15 mouse cellular contexts compared by ENCODE assay signal in the genomic region with DNA sequence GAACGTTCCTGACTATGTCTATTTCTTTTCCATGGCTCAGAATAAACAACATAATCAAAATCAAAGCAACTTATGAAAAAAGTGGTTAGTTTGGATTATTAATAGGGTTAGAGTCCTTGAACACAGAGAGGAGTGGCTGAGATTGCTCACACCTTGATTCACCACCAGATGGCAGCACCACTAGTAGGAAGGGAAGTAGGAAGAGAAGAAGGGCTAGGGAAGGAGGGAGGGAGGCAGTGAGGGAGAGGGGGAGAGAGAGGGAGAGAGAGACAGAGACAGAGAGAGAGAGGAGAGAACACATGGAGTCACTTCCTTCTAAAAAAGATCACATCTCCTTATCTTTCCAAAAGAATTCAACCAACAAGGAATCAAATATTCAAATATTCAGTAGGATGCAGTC. TPM values are rescaled to one million over a fixed set of nuclear protein-coding genes. Genes with fewer than 3 reads are reported as not detected.
A peak's percentile ranks its signal among the peaks of the same experiment; 100 is the strongest.
DNase-seq lines count a peak whose midpoint lies in the region; ATAC-seq and TF ChIP-seq lines count a peak whose summit lies in the region.
"Not testable (repeated sequence)": the region's sequence is repeated elsewhere in the genome, so short reads cannot be mapped to it uniquely, and the experiment has no call there.
"Had no signal": no experiment of that assay in that cellular context is flagged by ENCODE, and none has a peak within 500 bp of the region (broad histone marks: within the 10 kb centered on the region; RNA-seq: fewer than 3 reads in every experiment).

No protein-coding gene starts in this region.

- not testable (repeated sequence) for H3K36me3 ChIP-seq in MEL (ENCODE audit: control insufficient read depth in 1 of 2, insufficient read depth in 2 of 2, low read length in 2 of 2); forebrain, embryonic 10.5 days (replicated peaks); hindbrain, postnatal 0 days (ENCODE audit: insufficient read depth, low read length)

- not testable (repeated sequence) for H3K9me3 ChIP-seq in MEL (replicated peaks; ENCODE audit: insufficient read depth, low read length); forebrain, embryonic 10.5 days; hindbrain, postnatal 0 days (ENCODE audit: low read length)

- WGBS in forebrain, embryonic 10.5 days, result no CpG with 5 or more reads among the region's 1 CpGs
- WGBS in hindbrain, postnatal 0 days, result no CpG with 5 or more reads among the region's 1 CpGs

- H3K4me3 ChIP-seq in MEL (ENCODE audit: control insufficient read depth in 1 of 2, insufficient read depth in 1 of 2, low read depth in 2 of 2, low read length in 2 of 2); forebrain, embryonic 10.5 days; hindbrain, postnatal 0 days (ENCODE audit: low read length): not testable (repeated sequence)

- not testable (repeated sequence) for ATAC-seq in hindbrain, postnatal 0 days
- peak; percentile 96 for ATAC-seq in megakaryocyte progenitor cell, adult 5-6 weeks (replicated peaks; ENCODE audit: poor library complexity)

- not testable (repeated sequence) for H3K27me3 ChIP-seq in MEL (ENCODE audit: control insufficient read depth in 1 of 2, insufficient read depth in 2 of 2, low read length in 2 of 2); hindbrain, postnatal 0 days (ENCODE audit: insufficient read depth, low read length)
- H3K27me3 ChIP-seq in forebrain, embryonic 10.5 days (ENCODE audit: poor library complexity, severe bottlenecking), result peaks cover 38% of the 10 kb centered on the region

- not testable (repeated sequence) for TF ChIP-seq POLR2A in MEL (IDR thresholded peaks at IDR 0.05; ENCODE audit: control insufficient read depth in 1 of 2, insufficient read depth in 1 of 2, low read depth in 1 of 2, low read length in 2 of 2, poor library complexity in 1 of 2); brain, embryonic 14.5 days (IDR thresholded peaks at IDR 0.05; ENCODE audit: borderline replicate concordance, extremely low read depth, insufficient read depth, insufficient read length, poor library complexity, severe bottlenecking)

- TF ChIP-seq RAD21 in MEL (IDR thresholded peaks at IDR 0.05; ENCODE audit: low read depth, low read length), result not testable (repeated sequence)

- H3K27ac ChIP-seq in MEL (ENCODE audit: control insufficient read depth, low read depth, low read length); forebrain, embryonic 10.5 days; hindbrain, postnatal 0 days: not testable (repeated sequence)

- H3K4me1 ChIP-seq in MEL (ENCODE audit: control insufficient read depth in 1 of 2, insufficient read depth in 2 of 2, low read length in 2 of 2); forebrain, embryonic 10.5 days; hindbrain, postnatal 0 days (ENCODE audit: insufficient read depth, low read length): not testable (repeated sequence)

- peak; percentile 8 for DNase-seq in MEL (ENCODE audit: low read depth, low spot score)
- peak; percentile 14 for DNase-seq in brain, embryonic 14.5 days (ENCODE audit: low read depth)
- peak; percentile 15 for DNase-seq in forebrain, embryonic 10.5 days (ENCODE audit: extremely low spot score, low spot score)
- DNase-seq in hindbrain, postnatal 0 days (ENCODE audit: low spot score), result peak; percentile 30
- DNase-seq in layer of hippocampus, postnatal 10 days (ENCODE audit: low spot score in 2 of 2), result peak; percentile 45 to 66
- peak; percentile 18 for DNase-seq in ovary, postnatal 36 days (ENCODE audit: low spot score)
- peak; percentile 9 to 29 for DNase-seq in thymus, postnatal 36 days

- not testable (repeated sequence) for TF ChIP-seq EP300 in MEL (IDR thresholded peaks at IDR 0.05; ENCODE audit: low read depth in 1 of 2, low read length in 2 of 2)

- H3K9ac ChIP-seq in MEL (ENCODE audit: control insufficient read depth, low read depth, low read length, poor library complexity, severe bottlenecking); hindbrain, postnatal 0 days (replicated peaks; ENCODE audit: low read length): not testable (repeated sequence)

- not testable (repeated sequence) for H3K4me2 ChIP-seq in hindbrain, postnatal 0 days (ENCODE audit: low read depth, low read length)

- not testable (repeated sequence) for TF ChIP-seq CTCF in MEL (IDR thresholded peaks at IDR 0.05 in 2 of 3, conservative IDR thresholded peaks at IDR 0.05 in 1 of 3; ENCODE audit: control insufficient read depth in 1 of 3, insufficient read depth in 1 of 3, low read depth in 2 of 3, low read length in 3 of 3, poor library complexity in 1 of 3, severe bottlenecking in 1 of 3); brain, embryonic 14.5 days (IDR thresholded peaks at IDR 0.05; ENCODE audit: borderline replicate concordance, extremely low read depth, insufficient read depth, insufficient read length)
- TF ChIP-seq CTCF in hindbrain, postnatal 0 days (IDR thresholded peaks at IDR 0.05; ENCODE audit: low read depth), result peak; percentile 49

- not testable (repeated sequence) for H3K79me2 ChIP-seq in MEL (ENCODE audit: control insufficient read depth, insufficient read depth, low read length, poor library complexity)

RNA-seq across cellular contexts. Expression of gene Gm21188, which starts 10.8 kb away (rescaled TPM):
- total RNA-seq in MEL (2012; rRNA removed), result not detected in 2 replicates
- polyA plus RNA-seq in MEL (2012; ENCODE audit: insufficient read depth in 1 of 2, insufficient read length in 2 of 2, low read depth in 1 of 2, low replicate concordance in 2 of 2, missing spikeins in 1 of 2), result not detected
- not detected in 2 replicates for polyA plus RNA-seq in brain, embryonic 14.5 days (2012; rRNA removed)
- polyA plus RNA-seq in forebrain, embryonic 10.5 days (2016; fragmentation: Nextera tagmentation; extraction: Ambion mirVana), result not detected in 2 replicates
- not detected in 2 replicates for total RNA-seq in hindbrain, postnatal 0 days (2014; rRNA removed)
- 0.24 TPM in 1 of 2 replicates, not detected in the other for polyA plus RNA-seq in hindbrain, postnatal 0 days (2015; fragmentation: Nextera tagmentation; extraction: Ambion mirVana)
- under 1 TPM in 1 of 2 experiments, not detected in 1; 0.21 TPM for total RNA-seq in layer of hippocampus, postnatal 10 days (2021)
- total RNA-seq in megakaryocyte progenitor cell, adult 5-6 weeks (2015), result 70.2 and 71.3 TPM in 2 replicates
- total RNA-seq in megakaryocyte progenitor cell, adult 5-6 weeks (2017), result 34.4 and 35.7 TPM in 2 replicates
- total RNA-seq: left cerebral cortex, adult 8-10 months had no signal
- polyA plus RNA-seq: embryonic facial prominence, embryonic 15.5 days; hindbrain, embryonic 10.5 days; kidney, embryonic 16.5 days had no signal

RNA-seq across cellular contexts. Expression of gene Gm36079, which starts 14.3 kb away (rescaled TPM):
- total RNA-seq in MEL (2012; rRNA removed), result not detected in 2 replicates
- not detected for polyA plus RNA-seq in MEL (2012; ENCODE audit: insufficient read depth in 1 of 2, insufficient read length in 2 of 2, low read depth in 1 of 2, low replicate concordance in 2 of 2, missing spikeins in 1 of 2)
- polyA plus RNA-seq in brain, embryonic 14.5 days (2012; rRNA removed), result not detected in 2 replicates
- polyA plus RNA-seq in forebrain, embryonic 10.5 days (2016; fragmentation: Nextera tagmentation; extraction: Ambion mirVana), result not detected in 2 replicates
- total RNA-seq in hindbrain, postnatal 0 days (2014; rRNA removed), result not detected in 2 replicates
- polyA plus RNA-seq in hindbrain, postnatal 0 days (2015; fragmentation: Nextera tagmentation; extraction: Ambion mirVana), result not detected in 2 replicates
- not detected for total RNA-seq in layer of hippocampus, postnatal 10 days (2021)
- 3.7 TPM in 1 of 2 replicates, not detected in the other for total RNA-seq in megakaryocyte progenitor cell, adult 5-6 weeks (2015)
- total RNA-seq in megakaryocyte progenitor cell, adult 5-6 weeks (2017), result not detected in 2 replicates
- total RNA-seq: adrenal gland, adult 8-10 months; left cerebral cortex, adult 8-10 months had no signal
- polyA plus RNA-seq: embryonic facial prominence, embryonic 15.5 days; hindbrain, embryonic 10.5 days; kidney, embryonic 16.5 days; liver, embryonic 13.5 days; thymus, postnatal 0 days had no signal

Comparison
In these comparisons a context has a peak if more than half of its experiments do, and no peak if none do; other contexts are left out.
1. RNA of gene Gm21188, which starts 10.8 kb away (total RNA-seq): 34.4 to 71.3 TPM in megakaryocyte progenitor cell, adult 5-6 weeks; 0.21 TPM in layer of hippocampus, postnatal 10 days, not detected in MEL and not detected in hindbrain, postnatal 0 days; every median in the first group is over 10 times any median in the second.
2. Peak in every context shown above with its lines, with median percentiles within 50 percentile points of each other: DNase-seq.